In genomic region chr4:147927705-147928104, GRCm38 (mm10) we compare ENCODE assay signal across 9 mouse cellular contexts. TPM values are rescaled to one million over a fixed set of nuclear protein-coding genes. Genes with fewer than 3 reads are reported as not detected.
DNase-seq lines count a peak whose midpoint lies in the region; ATAC-seq lines count a peak whose summit lies in the region.
"Had no signal": no experiment of that assay in that cellular context is flagged by ENCODE, and none has a peak within 500 bp of the region (broad histone marks: within the 10 kb centered on the region; RNA-seq: fewer than 3 reads in every experiment).

No protein-coding gene starts in this region.

- DNase-seq in adrenal gland, postnatal 10 days, result peak; percentile 54
- no peak for DNase-seq in adrenal gland, adult 18-20 months (ENCODE audit: low spot score in 2 of 2)
- DNase-seq in gastrocnemius, adult 8-10 months (ENCODE audit: low spot score in 2 of 2), result peak; percentile 40
- DNase-seq in lung, postnatal 25 days (ENCODE audit: low spot score), result peak; percentile 50
- DNase-seq in cerebellum, postnatal 4 days (ENCODE audit: low spot score in 2 of 2), result no peak
- DNase-seq in thymus, adult 18-20 months, result no peak

- peaks cover 8% of the 10 kb centered on the region; the same call in 1 of the 2 replicates for H3K36me3 ChIP-seq in kidney, embryonic 14.5 days (ENCODE audit: control insufficient read depth, insufficient read depth, low read length)

- no peaks in the 10 kb centered on the region for H3K27me3 ChIP-seq in kidney, embryonic 14.5 days (ENCODE audit: control insufficient read depth, insufficient read depth, low read length)

- 0 out of 2 replicates have a peak overlapping the region, but pooled peaks have one; percentile 7 for H3K27ac ChIP-seq in kidney, embryonic 14.5 days (ENCODE audit: low read depth, low read length)

- no peak overlapping the region for H3K4me2 ChIP-seq in kidney, embryonic 14.5 days (replicated peaks; ENCODE audit: low read depth, low read length)

- 36% methylated on average over 8 of the region's 8 CpGs for WGBS in kidney, embryonic 14.5 days

- no peak overlapping the region for H3K4me3 ChIP-seq in kidney, embryonic 14.5 days (ENCODE audit: low read length)

- no peak overlapping the region for H3K9ac ChIP-seq in kidney, embryonic 14.5 days (ENCODE audit: low read depth, low read length)

- ATAC-seq in kidney, embryonic 14.5 days (ENCODE audit: low FRiP score, low TSS enrichment), result 0 out of 2 replicates have a peak, but pooled peaks have one; percentile 18
- ATAC-seq in CD4-positive, CD25-positive, alpha-beta regulatory T cell, adult 4 months, result no peak

- no peaks in the 10 kb centered on the region for H3K9me3 ChIP-seq in kidney, embryonic 14.5 days (ENCODE audit: control insufficient read depth, low read length)

- no peaks in the 10 kb centered on the region for H3K4me1 ChIP-seq in kidney, embryonic 14.5 days (ENCODE audit: control insufficient read depth, insufficient read depth, low read length)

RNA-seq across cellular contexts. Expression of gene Plod1, which starts 8.9 kb away (rescaled TPM):
- total RNA-seq in adrenal gland, postnatal 10 days (2021), result 10 to 100 TPM; 42.0 to 42.1 TPM
- 10 to 100 TPM; 38.1 to 54.7 TPM for total RNA-seq in adrenal gland, adult 18-20 months (2021)
- 10 to 100 TPM; 14.7 to 17.0 (median 15.5) TPM for total RNA-seq in gastrocnemius, adult 8-10 months (2022)
- polyA plus RNA-seq in kidney, embryonic 14.5 days (2014; fragmentation: Nextera tagmentation; extraction: Ambion mirVana), result 28.5 and 40.7 TPM in 2 replicates
- 1 to 10 TPM; 5.2 to 8.7 TPM for polyA plus RNA-seq in CD4-positive, CD25-positive, alpha-beta regulatory T cell, adult 4 months (2017; shearing (Covaris generic))

RNA-seq across cellular contexts. Expression of gene 2510039O18Rik, which starts 13.0 kb away (rescaled TPM):
- total RNA-seq in adrenal gland, postnatal 10 days (2021), result 10 to 100 TPM; 43.4 to 44.7 TPM
- total RNA-seq in adrenal gland, adult 18-20 months (2021), result 10 to 100 TPM; 44.1 to 48.0 TPM
- total RNA-seq in gastrocnemius, adult 8-10 months (2022), result 10 to 100 TPM; 19.8 to 21.4 (median 20.5) TPM
- 19.0 and 22.1 TPM in 2 replicates for polyA plus RNA-seq in kidney, embryonic 14.5 days (2014; fragmentation: Nextera tagmentation; extraction: Ambion mirVana)
- 1 to 10 TPM; 8.3 to 9.4 TPM for polyA plus RNA-seq in CD4-positive, CD25-positive, alpha-beta regulatory T cell, adult 4 months (2017; shearing (Covaris generic))

RNA-seq across cellular contexts. Expression of gene Mfn2, which starts 23.2 kb away (rescaled TPM):
- 100 to 1,000 TPM; 204 to 232 TPM for total RNA-seq in adrenal gland, postnatal 10 days (2021)
- total RNA-seq in adrenal gland, adult 18-20 months (2021), result 100 to 1,000 TPM; 187 to 211 TPM
- total RNA-seq in gastrocnemius, adult 8-10 months (2022), result 100 to 1,000 TPM; 389 to 516 (median 444) TPM
- polyA plus RNA-seq in kidney, embryonic 14.5 days (2014; fragmentation: Nextera tagmentation; extraction: Ambion mirVana), result 12.1 and 31.0 TPM in 2 replicates
- 10 to 100 TPM; 19.5 to 31.9 TPM for polyA plus RNA-seq in CD4-positive, CD25-positive, alpha-beta regulatory T cell, adult 4 months (2017; shearing (Covaris generic))

RNA-seq across cellular contexts. Expression of gene Nppb, which starts 57.9 kb away (rescaled TPM):
- total RNA-seq in adrenal gland, postnatal 10 days (2021), result not detected
- under 1 TPM in 1 of 2 experiments, not detected in 1; 0.42 TPM for total RNA-seq in adrenal gland, adult 18-20 months (2021)
- not detected for total RNA-seq in gastrocnemius, adult 8-10 months (2022)
- not detected in 2 replicates for polyA plus RNA-seq in kidney, embryonic 14.5 days (2014; fragmentation: Nextera tagmentation; extraction: Ambion mirVana)
- not detected for polyA plus RNA-seq in CD4-positive, CD25-positive, alpha-beta regulatory T cell, adult 4 months (2017; shearing (Covaris generic))
- total RNA-seq: left cerebral cortex, postnatal 10 days had no signal

RNA-seq across cellular contexts. Expression of gene Fv1, which starts 58.9 kb away (rescaled TPM):
- 1 to 10 TPM; 7.2 to 9.7 TPM for total RNA-seq in adrenal gland, postnatal 10 days (2021)
- total RNA-seq in adrenal gland, adult 18-20 months (2021), result 10 to 100 TPM; 10.3 to 10.6 TPM
- 1 to 10 TPM; 5.1 to 9.2 (median 6.7) TPM for total RNA-seq in gastrocnemius, adult 8-10 months (2022)
- polyA plus RNA-seq in kidney, embryonic 14.5 days (2014; fragmentation: Nextera tagmentation; extraction: Ambion mirVana), result 4.6 and 11.6 TPM in 2 replicates
- 1 to 10 TPM; 2.1 to 3.8 TPM for polyA plus RNA-seq in CD4-positive, CD25-positive, alpha-beta regulatory T cell, adult 4 months (2017; shearing (Covaris generic))

Comparison
In these comparisons a context has a peak if more than half of its experiments do, and no peak if none do; other contexts are left out.
1. DNase-seq: peak in adrenal gland, postnatal 10 days (single experiment), gastrocnemius, adult 8-10 months (2 of 2) and lung, postnatal 25 days (single experiment); none in adrenal gland, adult 18-20 months (0 of 2), cerebellum, postnatal 4 days (0 of 2) and thymus, adult 18-20 months (0 of 2).